Mouse (Mus musculus) forebrain, embryonic 15.5 days (tissue): Measurements from ENCODE around the gene Zfand6. TPM values are rescaled to one million over a fixed set of nuclear protein-coding genes. Genes with fewer than 3 reads are reported as not detected.

Experiments used
- ATAC-seq: fragments of 200-750 bp; cut with Nextera tagmentation; replicated peaks from 2 replicates; pipeline ENCODE4 v1.8.0; 2017; ENCODE audit warnings: mild to moderate bottlenecking, moderate TSS enrichment, moderate library complexity
- H3K27ac ChIP-seq: fragments of 300-500 bp; sonication (generic); replicated peaks from 2 replicates; pipeline ENCODE4 v1.5.1; 2015; ENCODE audit warnings: mild to moderate bottlenecking, inconsistent platforms
- H3K27me3 ChIP-seq: fragments of 300-500 bp; sonication (generic); 2 replicates; pipeline ENCODE4 v1.6.1; 2015; ENCODE audit warnings: inconsistent platforms
- H3K36me3 ChIP-seq: fragments of 300-500 bp; sonication (generic); 2 replicates; pipeline ENCODE4 v1.6.1; 2015; ENCODE audit warnings: mild to moderate bottlenecking, inconsistent platforms
- H3K4me1 ChIP-seq: fragments of 300-500 bp; sonication (generic); 2 replicates; pipeline ENCODE4 v1.6.1; 2015; ENCODE audit warnings: inconsistent platforms
- H3K4me2 ChIP-seq: fragments of 300-500 bp; sonication (generic); replicated peaks from 2 replicates; pipeline ENCODE4 v1.6.1; 2015; ENCODE audit warnings: mild to moderate bottlenecking, inconsistent platforms
- H3K4me3 ChIP-seq: fragments of 300-500 bp; sonication (generic); 2 replicates; pipeline ENCODE4 v1.5.1; 2015; ENCODE audit warnings: mild to moderate bottlenecking, inconsistent platforms
- H3K9ac ChIP-seq: fragments of 300-500 bp; sonication (generic); replicated peaks from 2 replicates; pipeline ENCODE4 v1.6.1; 2015; ENCODE audit warnings: mild to moderate bottlenecking, inconsistent platforms
- H3K9me3 ChIP-seq: fragments of 300-500 bp; sonication (generic); 2 replicates; pipeline ENCODE4 v1.6.1; 2016; ENCODE audit warnings: inconsistent platforms
- WGBS: fragments of 180-500 bp; shearing (Covaris S2); methylation state at CpG from one replicate; pipeline ENCODE4 v1.1.7; 2015; ENCODE audit warnings: mixed read lengths; 5-methylcytosine and 5-hydroxymethylcytosine counted together
- polyA plus RNA-seq: library from polyadenylated mRNA; unstranded; fragments of >200 nt; fragmentation: Nextera tagmentation; extraction: Ambion mirVana; gene quantifications from 2 replicates; pipeline ENCODE4 v1.2.1, GENCODE M21; 2015

Zfand6 gene
- polyA plus RNA-seq, 1 experiment from 2014 or later, result 192 TPM

DNA sequence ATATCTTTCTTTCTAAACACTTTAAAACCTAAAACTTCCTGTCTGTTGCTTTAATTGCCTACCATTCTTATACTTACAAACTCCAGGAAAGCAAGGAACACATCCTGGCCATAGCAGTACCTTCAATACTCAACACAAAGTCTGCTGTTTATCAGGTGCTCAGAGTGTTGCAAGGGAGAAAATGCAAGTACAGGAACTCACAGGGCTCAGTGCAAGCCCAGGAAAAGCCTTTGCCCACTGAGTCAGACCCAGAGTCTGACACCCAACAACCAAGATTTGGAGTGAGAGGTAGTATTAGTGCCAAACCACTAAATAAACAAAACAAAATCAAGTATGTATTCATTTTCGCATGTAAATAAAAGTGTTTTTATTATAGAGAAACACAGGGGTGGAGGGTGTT lies 5.1 kb downstream of the Zfand6 start:
- Histone ChIP-seq H3K4me1 (peaks cover 8% of the 10 kb centered on the region), H3K4me2 (no peak overlapping the region), H3K27ac (no peak overlapping the region), H3K9ac (no peak overlapping the region), H3K9me3 (no peaks in the 10 kb centered on the region), H3K36me3 (no peaks in the 10 kb centered on the region), H3K27me3 (no peaks in the 10 kb centered on the region), H3K4me3 (no peak overlapping the region)
- WGBS, result 98% methylated on average over 1 of the region's 1 CpGs
- ATAC-seq, result no peak

DNA sequence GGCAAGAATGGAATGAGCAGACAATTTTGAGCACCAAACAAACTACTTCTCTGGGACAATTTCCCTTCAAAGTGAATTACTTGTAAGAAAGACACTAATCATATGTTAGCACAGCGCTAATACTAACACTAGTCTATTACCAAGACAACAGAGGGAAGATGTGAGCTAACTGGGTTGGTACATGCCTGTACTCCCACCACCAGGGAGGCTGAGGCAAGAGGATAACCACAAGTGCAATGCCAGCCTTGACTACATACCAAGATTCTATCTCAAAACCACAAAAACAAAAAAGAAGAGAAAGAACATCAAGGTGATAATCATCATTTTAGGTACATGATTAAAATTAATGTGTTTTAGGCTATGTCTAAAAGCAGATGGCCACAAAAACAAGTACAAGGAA lies 8.2 kb downstream of the Zfand6 start:
- Histone ChIP-seq H3K9me3 (no peaks in the 10 kb centered on the region), H3K27ac (no peak overlapping the region), H3K4me2 (no peak overlapping the region), H3K27me3 (no peaks in the 10 kb centered on the region), H3K4me3 (no peak overlapping the region), H3K4me1 (peaks cover 15% of the 10 kb centered on the region), H3K36me3 (no peaks in the 10 kb centered on the region), H3K9ac (no peak overlapping the region)
- whole genome bisulfite sequencing, result 65% methylated on average over 1 of the region's 1 CpGs
- ATAC-seq, result no peak

- Histone ChIP-seq H3K36me3 (no peaks in the 10 kb centered on the region), H3K9me3 (no peaks in the 10 kb centered on the region), H3K27me3 (no peaks in the 10 kb centered on the region), H3K4me2 (no peak overlapping the region), H3K27ac (no peak overlapping the region), H3K4me3 (no peak overlapping the region), H3K4me1 (peaks cover 15% of the 10 kb centered on the region), H3K9ac (no peak overlapping the region)
- no peak for ATAC-seq
Measured at GRCm38 (mm10) chr7:84680931-84681330, 8.8 kb downstream of the Zfand6 start.

DNA sequence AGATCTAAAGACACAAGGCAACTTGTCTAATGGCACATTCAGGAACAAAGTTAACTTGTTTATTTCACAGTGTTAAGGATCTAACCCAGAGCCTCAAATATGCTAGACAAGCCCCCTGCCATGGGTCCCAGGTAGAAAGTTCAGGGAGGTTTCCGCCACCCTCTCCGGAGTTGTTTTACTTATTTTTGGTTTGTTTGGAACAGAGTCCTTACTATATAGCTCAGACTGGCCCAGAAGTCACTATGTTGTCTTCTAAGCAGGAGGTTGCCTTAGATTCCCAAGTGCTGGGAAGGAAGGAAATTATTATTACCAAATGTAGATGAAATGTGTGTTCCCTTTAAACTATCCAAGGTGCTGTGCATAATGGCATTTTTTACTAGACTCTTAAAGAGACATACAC lies 9.7 kb downstream of the Zfand6 start:
- Histone ChIP-seq H3K9me3 (no peaks in the 10 kb centered on the region), H3K4me2 (peak overlapping the region; percentile 45; the same call in 1 of the 2 replicates), H3K4me1 (peaks cover 15% of the 10 kb centered on the region), H3K27me3 (no peaks in the 10 kb centered on the region), H3K27ac (no peak overlapping the region), H3K36me3 (no peaks in the 10 kb centered on the region), H3K9ac (no peak overlapping the region), H3K4me3 (no peak overlapping the region)
- no peak for ATAC-seq
- 45% methylated on average over 2 of the region's 2 CpGs for WGBS

DNA sequence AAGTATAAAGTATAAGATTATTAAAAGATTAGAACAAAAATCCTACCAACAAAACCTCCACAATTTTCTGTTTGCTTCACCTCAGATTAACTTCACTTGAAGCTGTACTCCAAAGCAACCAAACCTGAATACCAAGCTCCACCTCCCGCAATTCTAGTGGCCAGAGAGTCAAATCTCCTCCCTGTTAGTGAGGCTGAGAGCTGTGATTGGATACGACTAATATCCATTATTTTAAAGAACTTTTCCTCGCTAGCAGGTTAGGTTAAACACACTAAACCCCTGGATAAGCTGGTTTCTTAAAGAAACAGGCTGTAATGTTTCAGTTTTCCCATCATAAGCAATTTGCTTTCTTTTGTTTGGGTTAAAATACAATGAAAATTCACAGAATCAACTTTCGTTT lies 10.5 kb downstream of the Zfand6 start:
- Histone ChIP-seq H3K4me2 (peak overlapping the region; percentile 45), H3K27me3 (no peaks in the 10 kb centered on the region), H3K4me1 (peaks cover 15% of the 10 kb centered on the region), H3K27ac (no peak overlapping the region), H3K9ac (0 out of 2 replicates have a peak overlapping the region, but pooled peaks have one; percentile 28), H3K4me3 (peak overlapping the region; percentile 51), H3K36me3 (no peaks in the 10 kb centered on the region), H3K9me3 (no peaks in the 10 kb centered on the region)
- 1% methylated on average over 4 of the region's 4 CpGs for WGBS
- ATAC-seq, result peak; percentile 99

- 0 out of 2 replicates have a peak, but pooled peaks have one; percentile 43 for ATAC-seq
- Histone ChIP-seq H3K36me3 (no peaks in the 10 kb centered on the region), H3K4me1 (peaks cover 17% of the 10 kb centered on the region), H3K4me2 (no peak overlapping the region), H3K9me3 (no peaks in the 10 kb centered on the region), H3K27me3 (no peaks in the 10 kb centered on the region), H3K27ac (no peak overlapping the region), H3K9ac (no peak overlapping the region), H3K4me3 (no peak overlapping the region)
- WGBS, result 10% methylated on average over 1 of the region's 1 CpGs
Measured at GRCm38 (mm10) chr7:84673103-84673502, 16.7 kb downstream of the Zfand6 start.

- no peak overlapping the region for H3K4me3 ChIP-seq
- H3K9me3 ChIP-seq, result no peaks in the 10 kb centered on the region
- H3K27ac ChIP-seq, result no peak overlapping the region
- H3K27me3 ChIP-seq, result no peaks in the 10 kb centered on the region
- WGBS, result 36% methylated on average over 1 of the region's 1 CpGs
- no peak for ATAC-seq
- no peak overlapping the region for H3K9ac ChIP-seq
- peaks cover 16% of the 10 kb centered on the region; the same call in 1 of the 2 replicates for H3K4me1 ChIP-seq
- H3K4me2 ChIP-seq, result no peak overlapping the region
- no peaks in the 10 kb centered on the region for H3K36me3 ChIP-seq
Measured at GRCm38 (mm10) chr7:84669554-84670152, 20.1 kb downstream of the Zfand6 start.

DNA sequence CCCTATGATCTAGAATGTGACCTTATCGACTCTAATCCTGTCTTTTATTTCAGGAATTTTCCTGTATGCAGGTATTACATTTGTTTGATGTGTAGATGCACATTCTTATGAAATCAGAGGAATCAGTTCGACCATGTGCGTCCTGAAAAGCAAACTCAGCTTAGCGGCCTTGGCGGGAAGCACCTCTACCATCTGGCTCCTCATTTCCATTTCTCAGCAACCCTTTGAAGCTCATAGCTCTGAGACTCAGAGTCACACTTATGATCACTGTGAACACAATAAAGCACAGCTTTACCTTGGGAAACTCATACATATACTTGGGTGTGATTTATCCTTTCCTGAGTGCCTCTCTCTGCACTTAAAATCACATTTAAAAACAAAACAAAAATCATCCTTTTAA lies 21.8 kb downstream of the Zfand6 start:
- WGBS, result 74% methylated on average over 5 of the region's 5 CpGs
- ATAC-seq, result 0 out of 2 replicates have a peak, but pooled peaks have one; percentile 32
- H3K27ac ChIP-seq, result no peak overlapping the region

DNA sequence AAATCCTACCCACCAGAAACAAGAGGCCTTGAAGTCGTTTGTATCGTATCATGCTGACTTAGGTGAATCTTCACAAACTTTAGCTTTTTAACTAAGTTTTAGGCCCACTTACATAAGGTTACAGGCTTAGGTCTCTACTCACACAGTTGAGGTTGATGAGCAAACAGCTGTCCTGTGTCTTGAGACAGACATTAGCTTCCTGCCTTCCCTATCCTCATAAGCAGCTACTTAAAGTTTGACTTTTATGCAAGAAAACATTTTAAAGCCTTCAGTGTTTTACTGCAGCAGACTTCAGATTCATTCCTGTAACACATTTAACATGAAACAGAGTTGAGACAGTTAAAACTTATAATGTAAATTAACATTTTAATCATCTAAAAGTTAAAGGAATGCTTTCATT lies 37.0 kb downstream of the Zfand6 start:
- Histone ChIP-seq H3K4me1 (no peaks in the 10 kb centered on the region), H3K27me3 (no peaks in the 10 kb centered on the region), H3K9ac (no peak overlapping the region), H3K27ac (no peak overlapping the region), H3K4me3 (no peak overlapping the region), H3K36me3 (no peaks in the 10 kb centered on the region), H3K9me3 (no peaks in the 10 kb centered on the region), H3K4me2 (no peak overlapping the region)
- 88% methylated on average over 2 of the region's 2 CpGs for WGBS
- no peak for ATAC-seq

More for the DNA sequence above, 21.8 kb downstream of the Zfand6 start:
- no peak overlapping the region for H3K9ac ChIP-seq
- H3K36me3 ChIP-seq, result no peaks in the 10 kb centered on the region
- no peak overlapping the region for H3K4me3 ChIP-seq
- H3K4me2 ChIP-seq, result no peak overlapping the region
- peaks cover 9% of the 10 kb centered on the region; the same call in 1 of the 2 replicates for H3K4me1 ChIP-seq
- H3K9me3 ChIP-seq, result no peaks in the 10 kb centered on the region
- H3K27me3 ChIP-seq, result no peaks in the 10 kb centered on the region

GRCm38 (mm10) chr7:84651987-84652321 lies 37.8 kb downstream of the Zfand6 start:
- Histone ChIP-seq H3K4me3 (no peak overlapping the region), H3K4me2 (no peak overlapping the region)

GRCm38 (mm10) chr7:84651303-84651986 lies 38.3 kb downstream of the Zfand6 start:
- Histone ChIP-seq H3K4me1 (no peaks in the 10 kb centered on the region), H3K9ac (no peak overlapping the region), H3K27ac (no peak overlapping the region), H3K4me2 (no peak overlapping the region), H3K27me3 (no peaks in the 10 kb centered on the region), H3K4me3 (no peak overlapping the region), H3K9me3 (no peaks in the 10 kb centered on the region), H3K36me3 (no peaks in the 10 kb centered on the region)
- WGBS, result 92% methylated on average over 4 of the region's 4 CpGs
- no peak for ATAC-seq

More at GRCm38 (mm10) chr7:84651987-84652321, 37.8 kb downstream of the Zfand6 start:
- WGBS, result 76% methylated on average over 2 of the region's 2 CpGs
- Histone ChIP-seq H3K9ac (no peak overlapping the region), H3K4me1 (no peaks in the 10 kb centered on the region), H3K27me3 (no peaks in the 10 kb centered on the region), H3K36me3 (no peaks in the 10 kb centered on the region), H3K9me3 (no peaks in the 10 kb centered on the region), H3K27ac (no peak overlapping the region)
- ATAC-seq, result no peak

DNA sequence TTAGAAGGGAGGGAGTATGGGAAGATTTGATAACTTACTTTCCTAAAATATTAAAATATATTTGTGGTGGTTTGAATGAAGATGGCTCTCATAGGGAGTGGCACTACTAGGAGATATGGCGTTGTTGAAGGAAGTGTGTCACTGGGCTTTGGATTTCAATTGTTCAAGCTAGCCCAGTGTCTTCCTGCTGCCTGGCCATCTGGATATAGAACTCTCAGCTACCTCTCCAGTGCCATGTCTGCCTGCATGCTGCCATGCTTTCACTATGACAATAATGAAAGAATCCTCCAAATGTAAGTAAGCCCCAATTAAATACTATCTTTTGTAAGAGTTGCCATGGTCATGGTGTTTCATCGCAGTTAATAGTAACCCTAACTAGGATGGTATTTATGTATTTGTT lies 40.7 kb downstream of the Zfand6 start:
- no peak overlapping the region for H3K4me2 ChIP-seq
- WGBS, result 88% methylated on average over 2 of the region's 2 CpGs
- no peak overlapping the region for H3K9ac ChIP-seq
- no peak for ATAC-seq
- H3K9me3 ChIP-seq, result no peaks in the 10 kb centered on the region
- H3K36me3 ChIP-seq, result no peaks in the 10 kb centered on the region
- H3K27ac ChIP-seq, result no peak overlapping the region
- H3K4me1 ChIP-seq, result no peaks in the 10 kb centered on the region
- no peaks in the 10 kb centered on the region for H3K27me3 ChIP-seq
- no peak overlapping the region for H3K4me3 ChIP-seq

DNA sequence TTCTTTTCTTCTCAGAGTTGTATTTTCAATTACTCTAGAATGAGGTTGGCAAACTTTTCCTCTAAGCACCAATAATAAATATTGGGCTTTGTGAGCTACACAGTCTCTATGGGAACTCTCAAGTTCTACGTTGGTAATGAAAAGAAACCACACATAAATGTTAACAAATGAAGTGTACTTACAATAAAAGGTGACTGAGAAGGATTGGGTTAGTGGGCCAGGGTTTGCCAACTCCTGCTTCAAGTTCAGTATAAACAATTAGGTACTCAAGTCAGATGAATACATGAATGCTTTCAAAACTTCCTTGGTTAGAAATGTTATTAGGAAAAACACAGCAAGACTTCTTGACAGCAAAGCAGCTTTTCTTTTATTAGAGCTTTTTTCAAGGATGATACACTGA lies 43.5 kb downstream of the Zfand6 start:
- H3K9ac ChIP-seq, result no peak overlapping the region
- H3K4me3 ChIP-seq, result no peak overlapping the region
- no peaks in the 10 kb centered on the region for H3K9me3 ChIP-seq
- no peak overlapping the region for H3K27ac ChIP-seq
- 14% methylated on average over 1 of the region's 1 CpGs for WGBS
- H3K4me2 ChIP-seq, result no peak overlapping the region
- H3K4me1 ChIP-seq, result no peaks in the 10 kb centered on the region
- no peak for ATAC-seq
- H3K36me3 ChIP-seq, result no peaks in the 10 kb centered on the region
- no peaks in the 10 kb centered on the region for H3K27me3 ChIP-seq
